Mouse (Mus musculus) gastrocnemius, postnatal 10 days (tissue): ENCODE results near the gene Ngdn. TPM values are rescaled to one million over a fixed set of nuclear protein-coding genes. Genes with fewer than 3 reads are reported as not detected.
"Not testable (repeated sequence)": the region's sequence is repeated elsewhere in the genome, so short reads cannot be mapped to it uniquely, and the experiment has no call there.

ENCODE experiments used
- DNase-seq: peaks from one replicate; pipeline ENCODE4 v3.0.0; 2021; ENCODE audit warnings: mixed read lengths
- long read RNA-seq, 2 experiments: library from polyadenylated mRNA; stranded (forward); transcript quantifications; one replicate each; pipeline ENCODE4 v2.0.0; 2021
- total RNA-seq, 2 experiments: library from RNA; stranded (reverse); gene quantifications; 2 replicates each; pipeline ENCODE4 v1.2.3; 2021

Gene Ngdn
- total RNA-seq, result 10 to 100 TPM; 22.4 to 24.1 TPM
- long read RNA-seq, experiment 1, transcript Ngdn-201 (11 exons, 1,200 nt), result major isoform, 30 of 34 reads
- long read RNA-seq, experiment 1, partial matches to known transcripts, result 2 of 34 reads
- long read RNA-seq, experiment 1, other reads (novel, unspliced or antisense), result 2 of 34 reads
- long read RNA-seq, experiment 2, transcript Ngdn-201 (11 exons, 1,200 nt), result major isoform, 27 of 30 reads
- long read RNA-seq, experiment 2, partial matches to known transcripts, result 2 of 30 reads
- long read RNA-seq, experiment 2, other reads (novel, unspliced or antisense), result 1 of 30 reads

DNA sequence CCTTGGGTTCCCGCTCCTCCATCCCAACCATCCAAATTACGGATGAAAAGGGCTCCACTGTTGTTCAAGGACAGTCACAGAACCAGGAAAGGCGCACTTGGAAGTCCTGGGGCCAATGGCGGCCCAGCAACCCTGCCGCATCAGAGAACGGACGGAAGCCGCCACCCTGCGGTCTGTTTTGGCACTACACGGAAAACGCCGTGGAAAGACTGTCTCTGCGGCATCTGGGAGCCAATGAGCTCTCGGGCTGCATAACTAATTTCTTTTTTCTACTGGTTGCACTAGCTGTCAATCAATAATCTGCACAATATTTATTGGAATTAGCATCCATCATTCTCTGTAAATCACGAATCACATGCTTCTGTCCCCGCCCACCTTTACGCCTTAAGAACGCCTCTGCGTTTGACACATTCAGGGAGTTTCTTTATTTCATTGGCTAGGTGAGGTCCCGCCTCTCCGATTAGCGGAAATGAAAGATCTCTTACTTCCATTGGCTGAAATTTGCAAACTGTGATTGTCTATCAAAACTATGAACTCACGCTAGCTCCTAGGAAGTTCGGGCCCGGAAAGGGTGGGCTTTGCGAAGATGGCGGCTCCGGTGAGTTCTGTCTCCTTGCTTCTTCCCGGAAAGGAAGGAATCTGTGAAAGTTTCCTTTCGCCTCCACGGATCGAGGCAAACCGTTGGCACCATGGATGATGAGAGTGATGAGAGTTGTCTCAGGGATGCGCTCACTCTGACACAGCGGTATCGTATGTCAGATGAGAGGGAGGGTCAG lies at the start of gene Ngdn:
Gene Ngdn, plus strand, starts transcription at position 464 of the 776 bp plus-strand sequence.
- peak; percentile 94 for DNase-seq

GRCm38 (mm10) chr14:54965631-54966030 lies 49.6 kb upstream of the Ngdn start:
- DNase-seq, result no peak

GRCm38 (mm10) chr14:54966320-54966977 lies 48.8 kb upstream of the Ngdn start, which contains the start of gene Myh6:
Gene Myh6, minus strand, starts transcription at chr14:54966927.
- DNase-seq, result no peak

GRCm38 (mm10) chr14:54967874-54968273 lies 47.4 kb upstream of the Ngdn start:
- DNase-seq, result no peak

GRCm38 (mm10) chr14:54968344-54968743 lies 46.9 kb upstream of the Ngdn start:
- DNase-seq, result no peak

- not testable (repeated sequence) for DNase-seq
These were observed 42.5 kb upstream of the Ngdn start for GRCm38 (mm10) chr14:54972786-54973185.

GRCm38 (mm10) chr14:54974068-54974791 lies 41.0 kb upstream of the Ngdn start:
- DNase-seq, result no peak

DNA sequence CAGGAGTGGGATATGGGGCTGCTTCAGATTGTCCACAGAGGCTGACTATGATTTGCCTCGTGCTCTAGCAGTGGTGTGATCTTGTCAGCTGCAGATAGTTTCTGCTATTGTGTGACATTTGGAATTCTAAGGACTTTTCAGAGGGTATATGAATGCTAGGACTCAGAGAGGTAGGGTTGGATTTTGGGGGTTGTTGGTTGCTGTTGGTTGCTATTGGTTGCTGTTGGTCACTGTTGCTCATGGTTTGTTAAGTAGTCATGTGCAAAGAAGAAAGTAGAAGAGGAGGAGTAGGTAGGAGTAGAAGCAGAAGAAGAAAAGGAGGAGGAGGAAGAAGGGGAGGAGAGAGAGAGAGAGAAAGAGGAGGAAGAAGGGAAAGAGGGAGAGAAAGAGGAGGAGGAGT lies 38.6 kb upstream of the Ngdn start, which contains the start of gene Gm17428:
Gene Gm17428, plus strand, starts transcription at position 301 of the 400 bp plus-strand sequence.
- no peak for DNase-seq

- DNase-seq, result no peak
These were observed 36.6 kb upstream of the Ngdn start for GRCm38 (mm10) chr14:54978664-54979063.

DNA sequence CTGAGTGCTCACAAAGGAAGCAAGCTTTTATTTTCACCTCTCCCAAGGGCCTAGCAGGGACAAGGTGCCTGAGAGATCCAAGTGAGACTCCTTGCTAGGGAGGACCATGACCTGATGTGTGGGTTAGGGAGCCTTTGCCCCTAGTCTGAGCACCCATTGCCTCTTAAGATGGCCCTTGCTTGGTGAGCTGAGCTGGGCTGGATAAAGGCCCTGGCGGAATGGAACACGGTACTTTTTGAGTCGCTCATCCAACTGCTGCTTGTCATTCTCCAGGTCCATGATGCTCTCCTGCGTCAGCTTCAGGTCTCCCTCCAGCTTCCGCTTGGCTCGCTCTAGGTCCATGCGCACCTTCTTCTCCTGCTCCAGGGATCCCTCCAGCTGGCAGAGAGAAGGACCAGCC lies 33.3 kb upstream of the Ngdn start:
- no peak for DNase-seq

- not testable (repeated sequence) for DNase-seq
These were observed 26.8 kb upstream of the Ngdn start for GRCm38 (mm10) chr14:54988350-54988874.

- DNase-seq, result no peak
These were observed 26.4 kb upstream of the Ngdn start for GRCm38 (mm10) chr14:54988882-54989281.

DNA sequence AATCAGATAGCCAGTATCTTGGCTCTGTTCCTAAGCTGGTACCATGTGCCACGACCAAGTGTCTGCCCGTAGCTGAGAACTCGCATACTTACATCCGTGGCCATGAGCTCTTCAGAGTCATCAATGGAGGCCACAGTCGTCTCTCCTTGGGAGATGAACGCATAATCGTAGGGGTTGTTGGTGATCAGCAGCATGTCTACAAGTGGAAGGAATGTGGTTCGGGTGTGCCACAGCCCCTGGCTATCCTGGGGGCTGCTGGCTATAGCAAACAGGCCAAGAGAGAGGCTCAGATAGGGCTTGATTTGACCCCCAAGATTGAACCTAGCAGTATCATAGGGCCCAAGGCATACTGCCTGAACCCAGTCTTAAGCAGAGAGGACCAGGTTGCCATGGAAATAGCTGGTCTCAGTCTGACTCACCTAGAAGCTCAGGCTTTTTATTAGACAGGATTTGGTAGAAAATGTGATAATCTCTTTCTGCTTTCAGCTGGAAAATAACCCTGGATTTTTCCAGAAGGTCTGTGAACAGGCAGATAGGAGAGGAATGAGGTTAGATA lies 25.3 kb upstream of the Ngdn start:
- DNase-seq, result no peak

- no peak for DNase-seq
These were observed 23.1 kb upstream of the Ngdn start for GRCm38 (mm10) chr14:54992196-54992595.

DNA sequence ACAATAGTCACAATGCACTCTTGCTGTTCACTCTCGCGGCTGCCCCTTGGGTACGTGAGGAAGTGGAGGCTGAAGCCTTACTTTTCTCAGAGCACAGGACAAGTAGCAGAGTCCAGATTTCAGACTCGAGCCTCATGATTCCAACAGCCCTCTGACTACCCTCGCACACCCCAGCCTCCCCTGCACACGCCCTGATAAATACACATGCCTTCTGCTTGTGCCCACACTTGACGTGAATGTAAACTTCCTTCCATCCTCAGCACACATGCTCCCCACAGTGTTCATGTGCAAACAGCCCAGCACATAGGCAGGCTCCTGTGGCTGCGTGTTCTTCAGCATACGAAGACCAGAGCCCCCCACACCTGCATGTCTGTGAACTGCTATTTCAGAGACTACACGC lies 21.6 kb upstream of the Ngdn start:
- no peak for DNase-seq

- DNase-seq, result no peak
These were observed 21.0 kb upstream of the Ngdn start, which contains the start of gene Myh7 for GRCm38 (mm10) chr14:54994136-54994868. Gene Myh7, minus strand, starts transcription at chr14:54994626.

- no peak for DNase-seq
These were observed 20.4 kb upstream of the Ngdn start for GRCm38 (mm10) chr14:54994869-54995186.

DNA sequence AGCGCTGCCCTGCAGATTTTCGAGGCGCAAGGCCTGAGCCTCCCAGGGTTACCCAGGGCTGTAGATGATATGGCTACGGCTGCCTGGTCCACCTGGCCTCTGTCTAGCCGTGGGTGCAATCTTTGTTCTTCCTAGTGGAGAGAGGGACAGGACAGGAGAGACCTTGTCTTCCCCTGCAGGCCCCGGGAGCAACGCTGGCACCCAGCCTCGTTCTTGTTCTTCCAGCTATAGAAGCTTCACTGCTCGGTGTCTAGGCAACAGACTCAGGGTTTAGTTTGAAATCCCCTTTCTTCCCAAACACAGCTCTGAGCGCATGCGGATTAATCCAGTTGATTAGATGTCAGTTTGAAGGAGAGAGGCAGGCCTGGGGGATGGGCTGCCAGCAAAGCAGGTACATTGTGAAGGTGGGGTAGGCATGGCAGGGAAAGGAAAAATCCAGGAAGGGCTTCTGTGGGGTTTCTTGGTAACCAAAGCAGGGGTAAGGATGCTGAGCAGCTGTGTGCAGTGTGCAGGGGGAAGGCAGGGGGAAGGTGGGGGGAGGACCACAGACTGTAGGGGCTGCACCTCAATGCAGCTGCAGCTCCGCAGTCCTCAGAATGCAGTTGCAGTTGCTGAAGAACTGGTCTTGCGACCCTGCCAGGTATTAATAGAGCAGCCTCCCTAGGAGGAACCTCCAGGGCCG lies 19.7 kb upstream of the Ngdn start:
- DNase-seq, result no peak

- DNase-seq, result no peak
These were observed 18.5 kb upstream of the Ngdn start for GRCm38 (mm10) chr14:54996793-54997192.

DNA sequence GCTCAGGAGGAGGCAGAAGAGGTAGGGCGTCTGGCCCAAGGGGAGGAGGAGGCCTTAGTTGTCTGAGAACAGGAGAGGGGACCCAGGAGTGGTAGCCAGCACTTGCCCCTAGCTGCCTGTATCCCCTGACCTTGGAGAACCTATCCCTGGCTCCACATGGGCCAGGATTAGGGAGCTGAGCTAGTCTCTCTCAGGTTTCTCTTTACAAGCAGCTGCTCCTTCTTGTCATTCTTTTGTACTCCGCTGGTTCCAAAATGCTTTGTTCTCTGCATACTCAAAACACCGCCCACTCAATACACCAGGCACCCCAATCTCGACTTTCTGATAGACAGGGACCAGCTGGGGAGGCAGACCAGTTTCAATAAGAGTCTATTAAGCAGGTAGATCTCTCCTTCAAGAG lies 18.0 kb upstream of the Ngdn start:
- no peak for DNase-seq
